Mouse (Mus musculus): ENCODE data around the gene Ttll5.

DNA sequence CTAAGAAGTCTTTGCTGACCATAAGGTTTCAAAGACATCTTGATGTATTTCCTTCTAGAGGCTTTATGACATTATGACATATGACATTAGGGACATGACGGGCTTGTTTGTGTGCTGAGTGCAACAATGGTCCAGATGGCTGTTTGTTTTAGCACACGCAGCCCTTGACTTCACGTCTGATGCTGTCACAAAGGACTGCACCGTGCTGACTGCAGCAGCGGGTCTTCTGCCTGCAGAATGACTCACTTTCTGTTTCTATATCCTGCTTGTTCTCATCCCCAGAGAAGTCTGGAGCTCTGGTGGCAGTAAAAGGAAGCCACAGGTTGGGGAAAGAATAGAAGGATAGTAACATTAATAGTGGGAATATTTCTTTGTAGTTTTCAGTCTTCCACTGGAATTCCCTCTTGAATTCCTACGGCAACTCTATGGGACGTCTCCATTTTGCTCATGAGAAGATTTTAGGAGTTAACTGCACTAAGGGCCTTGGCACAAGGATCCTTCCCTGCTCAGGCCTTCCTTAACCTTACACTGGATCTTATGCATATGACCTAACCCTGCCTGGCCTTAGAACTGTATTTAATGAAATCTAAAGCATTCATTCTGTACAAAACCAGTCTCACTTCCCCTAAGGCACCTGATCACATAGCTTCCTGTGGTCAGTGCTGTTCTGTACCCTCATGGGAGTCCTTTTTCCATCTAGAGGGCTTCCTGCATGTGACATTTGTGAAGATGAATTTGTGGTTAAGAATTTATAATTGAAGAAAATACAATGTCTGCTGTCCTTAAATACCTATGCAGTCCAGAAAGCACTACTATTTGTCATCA lies 167.8 kb downstream of the Ttll5 start:
- TF ChIP-seq GATA1 (IDR thresholded peaks at IDR 0.05; ENCODE audit: low read length) (no peak), TAL1 (IDR thresholded peaks at IDR 0.05; ENCODE audit: low read length) (no peak)

All from erythroblast, embryonic 14.5 days (primary cell).